Mouse (Mus musculus) C2C12 (cell line): ENCODE results near the gene Dlg4.

Source experiments
- CEBPB ChIP-seq: IDR thresholded peaks from one replicate; pipeline ENCODE4 v1.6.1; 2011; ENCODE audit warnings: low read depth, mild to moderate bottlenecking, control low read depth, moderate library complexity
- CTCF ChIP-seq: IDR thresholded peaks from one replicate; pipeline ENCODE4 v1.5.1; 2011; ENCODE audit not compliant: control insufficient read depth, insufficient read depth, insufficient read length
- FOSL1 ChIP-seq: IDR thresholded peaks from one replicate; pipeline ENCODE4 v1.8.0; 2011; ENCODE audit warnings: mild to moderate bottlenecking, low read length; ENCODE audit not compliant: poor library complexity, insufficient read depth, severe bottlenecking
- MAX ChIP-seq: IDR thresholded peaks from one replicate; pipeline ENCODE4 v1.6.1; 2011; ENCODE audit warnings: mild to moderate bottlenecking, control low read depth
- MYOD1 ChIP-seq: IDR thresholded peaks from one replicate; pipeline ENCODE4 v1.6.1; 2011; ENCODE audit warnings: low read depth; ENCODE audit not compliant: control insufficient read depth, insufficient read length
- MYOG ChIP-seq: IDR thresholded peaks from one replicate; pipeline ENCODE4 v1.6.1; 2011; ENCODE audit not compliant: control insufficient read depth, insufficient read length; ENCODE audit errors: extremely low read depth
- USF1 ChIP-seq: IDR thresholded peaks from one replicate; pipeline ENCODE4 v1.6.1; 2011; ENCODE audit warnings: low read depth, mild to moderate bottlenecking, control low read depth, moderate library complexity

DNA sequence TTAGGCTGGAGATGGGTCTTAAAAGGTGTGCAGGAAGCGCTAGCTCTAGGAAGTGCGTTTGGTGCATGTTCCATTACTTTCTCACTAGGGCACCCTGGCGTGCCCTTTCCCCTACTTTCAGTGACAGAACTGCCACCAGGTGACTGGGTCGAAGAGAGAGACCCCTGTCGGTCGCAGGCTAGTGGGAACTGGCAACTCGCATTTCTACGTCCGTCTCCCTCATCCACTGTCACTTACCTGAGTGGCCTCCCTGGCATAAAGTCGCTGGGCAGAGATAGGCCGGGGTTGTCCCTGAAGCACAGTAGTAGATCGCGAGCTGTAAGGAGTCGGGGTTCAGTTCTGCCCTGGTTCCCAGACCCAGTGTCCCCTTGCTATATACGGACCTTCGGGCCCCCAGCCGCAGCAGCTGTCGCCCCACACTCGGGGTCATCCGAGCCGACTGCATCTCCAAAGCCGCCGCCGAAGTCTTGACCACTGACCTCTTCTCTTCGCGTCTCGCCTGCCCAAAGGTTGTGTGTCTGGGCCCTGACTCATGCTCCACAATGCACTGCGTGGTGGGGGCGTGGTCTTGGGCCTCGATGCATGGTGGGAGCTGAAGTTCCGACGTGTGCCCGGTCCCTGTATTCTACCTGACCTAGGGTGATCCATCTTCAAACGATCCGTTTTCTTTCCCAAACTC is 1.7 kb upstream of the Dlg4 start, which contains the start of gene Acadvl:
- TF ChIP-seq CTCF (no peak), FOSL1 (no peak), MAX (peak; percentile 83), USF1 (no peak), MYOG (no peak), MYOD1 (no peak), CEBPB (no peak)
